Mouse (Mus musculus) cerebellum, adult 8-10 months (tissue): ENCODE measurements around the gene Zfp784.
"Not testable (repeated sequence)": the region's sequence is repeated elsewhere in the genome, so short reads cannot be mapped to it uniquely, and the experiment has no call there.

Source experiments
- DNase-seq: peaks from one replicate; pipeline ENCODE4 v3.0.0; 2022

Zfp784 gene

GRCm38 (mm10) chr7:5019576-5019975 is 18.7 kb downstream of the Zfp784 start:
- not testable (repeated sequence) for DNase-seq

GRCm38 (mm10) chr7:5017931-5018330 is 20.3 kb downstream of the Zfp784 start:
- DNase-seq: no peak

GRCm38 (mm10) chr7:5017352-5017751 is 20.9 kb downstream of the Zfp784 start:
- DNase-seq: no peak

GRCm38 (mm10) chr7:5016920-5017319 is 21.3 kb downstream of the Zfp784 start:
- DNase-seq: no peak

GRCm38 (mm10) chr7:5016057-5016456 is 22.2 kb downstream of the Zfp784 start:
- no peak for DNase-seq

- DNase-seq: peak; percentile 88
These were observed 22.9 kb downstream of the Zfp784 start, which contains the start of gene Gm44973 for GRCm38 (mm10) chr7:5015118-5016001. Gm44973 (plus strand) TSS chr7:5015496.

- DNase-seq: peak; percentile 96
These were observed 23.8 kb downstream of the Zfp784 start, which contains the start of the genes Zfp524 and Fiz1 for GRCm38 (mm10) chr7:5014251-5015117. Zfp524 (plus strand) TSS chr7:5014415. Fiz1 (minus strand) TSS chr7:5014697.

GRCm38 (mm10) chr7:5012681-5013513 is 25.3 kb downstream of the Zfp784 start:
- DNase-seq: no peak

GRCm38 (mm10) chr7:5008229-5008628 is 30.0 kb downstream of the Zfp784 start:
- no peak for DNase-seq

- not testable (repeated sequence) for DNase-seq
These were observed 35.4 kb downstream of the Zfp784 start for GRCm38 (mm10) chr7:5002876-5003275.

- no peak for DNase-seq
These were observed 38.4 kb downstream of the Zfp784 start for GRCm38 (mm10) chr7:4999876-5000275.

GRCm38 (mm10) chr7:4996934-4997333 is 41.3 kb downstream of the Zfp784 start:
- DNase-seq: no peak

GRCm38 (mm10) chr7:4996003-4996895 is 42.0 kb downstream of the Zfp784 start, which contains the start of gene Zfp579:
Zfp579 (minus strand) TSS chr7:4996158.
- peak; percentile 96 for DNase-seq

- no peak for DNase-seq
These were observed 42.8 kb downstream of the Zfp784 start for GRCm38 (mm10) chr7:4995268-4996002.

GRCm38 (mm10) chr7:4993999-4994788 is 44.1 kb downstream of the Zfp784 start:
- no peak for DNase-seq

GRCm38 (mm10) chr7:4993347-4993998 is 44.8 kb downstream of the Zfp784 start:
- no peak for DNase-seq

GRCm38 (mm10) chr7:4988250-4988649 is 50.0 kb downstream of the Zfp784 start:
- no peak for DNase-seq
